Mouse (Mus musculus) liver, embryonic 11.5 days (tissue): ENCODE results near the gene Clybl. TPM values are rescaled to one million over a fixed set of nuclear protein-coding genes. Genes with fewer than 3 reads are reported as not detected.
A peak's percentile ranks its signal among the peaks of the same experiment; 100 is the strongest.

ENCODE experiments used
- ATAC-seq: fragments of 200-750 bp; cut with Nextera tagmentation; replicated peaks from 2 replicates; pipeline ENCODE4 v1.8.0; 2017; ENCODE audit warnings: moderate number of reproducible peaks, mild to moderate bottlenecking, moderate TSS enrichment, moderate library complexity; ENCODE audit not compliant: low FRiP score
- DNase-seq: peaks from one replicate; pipeline ENCODE4 v3.0.0-alpha.2; 2017; ENCODE audit warnings: low spot score
- H3K27ac ChIP-seq: fragments of 300-500 bp; sonication (generic); 2 replicates; pipeline ENCODE4 v1.5.1; 2014; ENCODE audit warnings: mild to moderate bottlenecking, low read depth, low read length, control low read depth
- H3K27me3 ChIP-seq: fragments of 300-500 bp; sonication (generic); replicated peaks from 2 replicates; pipeline ENCODE4 v1.6.1; 2014; ENCODE audit warnings: low read length, mixed read lengths; ENCODE audit not compliant: control insufficient read depth, insufficient read depth
- H3K36me3 ChIP-seq: fragments of 300-500 bp; sonication (generic); 2 replicates; pipeline ENCODE4 v1.6.1; 2014; ENCODE audit warnings: mild to moderate bottlenecking, low read length, moderate library complexity, mixed read lengths; ENCODE audit not compliant: control insufficient read depth, insufficient read depth
- H3K4me1 ChIP-seq: fragments of 300-500 bp; sonication (generic); replicated peaks from 2 replicates; pipeline ENCODE4 v1.6.1; 2014; ENCODE audit warnings: low read length, mixed read lengths; ENCODE audit not compliant: control insufficient read depth, insufficient read depth
- H3K4me2 ChIP-seq: fragments of 300-500 bp; sonication (generic); 2 replicates; pipeline ENCODE4 v1.6.1; 2014; ENCODE audit warnings: mild to moderate bottlenecking, control low read depth, moderate library complexity
- H3K4me3 ChIP-seq: fragments of 300-500 bp; sonication (generic); 2 replicates; pipeline ENCODE4 v1.5.1; 2014; ENCODE audit warnings: low read depth, low read length, control low read depth
- H3K9ac ChIP-seq: fragments of 300-500 bp; sonication (generic); 2 replicates; pipeline ENCODE4 v1.6.1; 2014; ENCODE audit warnings: low read depth, low read length, control low read depth
- H3K9me3 ChIP-seq: fragments of 300-500 bp; sonication (generic); 2 replicates; pipeline ENCODE4 v1.6.1; 2016; ENCODE audit warnings: low read length, inconsistent platforms, mixed read lengths; ENCODE audit not compliant: control insufficient read depth
- WGBS: fragments of 180-500 bp; shearing (Covaris S2); extraction: QIAGEN DNeasy Blood & Tissue Kit; methylation state at CpG from one replicate; pipeline ENCODE4 v1.1.7; 2014; 5-methylcytosine and 5-hydroxymethylcytosine counted together
- polyA plus RNA-seq: library from polyadenylated mRNA; unstranded; fragments of >200 nt; fragmentation: Nextera tagmentation; extraction: Ambion mirVana; gene quantifications from 2 replicates; pipeline ENCODE4 v1.2.1, GENCODE M21; 2014

Gene Clybl
- polyA plus RNA-seq, 1 experiment from 2014 or later, result 44.4 TPM

DNA sequence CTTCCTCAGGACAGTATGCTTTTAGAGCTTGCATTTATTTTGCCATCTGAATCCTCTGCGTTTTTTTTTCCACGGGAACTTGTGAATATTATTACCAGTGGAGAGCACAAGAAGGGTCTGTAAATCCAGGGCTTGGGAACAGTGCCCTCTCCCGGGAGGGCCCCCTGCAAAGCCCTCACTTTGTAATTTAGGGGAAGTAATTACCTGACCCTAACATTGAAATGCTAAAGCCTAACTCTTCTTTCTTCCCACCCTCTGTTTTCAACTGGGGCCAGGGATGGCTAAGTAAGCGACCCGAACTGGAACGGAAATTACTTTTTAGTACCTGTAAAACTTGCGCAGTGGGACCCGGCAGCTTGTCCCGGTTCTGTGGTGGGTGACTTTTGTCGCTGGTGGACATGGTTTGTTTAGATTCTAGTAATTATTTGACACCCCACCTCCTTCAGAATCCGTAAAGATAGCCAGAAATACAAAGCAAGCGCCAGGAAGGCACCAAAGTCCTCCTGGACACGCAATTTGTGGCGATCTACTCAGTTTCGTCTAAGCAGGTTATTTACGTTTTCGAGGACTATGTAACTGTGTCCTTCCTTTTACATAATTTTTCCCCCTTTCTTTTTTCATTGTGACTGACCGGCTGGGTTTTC, 224.5 kb downstream of the Clybl start:
- peaks cover 43% of the 10 kb centered on the region for H3K27me3 ChIP-seq
- peak overlapping the region; percentile 70 for H3K4me2 ChIP-seq
- H3K9ac ChIP-seq, result no peak overlapping the region
- H3K27ac ChIP-seq, result no peak overlapping the region
- peaks cover 3% of the 10 kb centered on the region; the same call in 1 of the 2 replicates for H3K4me1 ChIP-seq
- H3K36me3 ChIP-seq, result no peaks in the 10 kb centered on the region
- H3K4me3 ChIP-seq, result peak overlapping the region; percentile 35
- H3K9me3 ChIP-seq, result no peaks in the 10 kb centered on the region
- DNase-seq, result peak; percentile 33
- no peak for ATAC-seq
- WGBS, result 2% methylated on average over 18 of the region's 18 CpGs

DNA sequence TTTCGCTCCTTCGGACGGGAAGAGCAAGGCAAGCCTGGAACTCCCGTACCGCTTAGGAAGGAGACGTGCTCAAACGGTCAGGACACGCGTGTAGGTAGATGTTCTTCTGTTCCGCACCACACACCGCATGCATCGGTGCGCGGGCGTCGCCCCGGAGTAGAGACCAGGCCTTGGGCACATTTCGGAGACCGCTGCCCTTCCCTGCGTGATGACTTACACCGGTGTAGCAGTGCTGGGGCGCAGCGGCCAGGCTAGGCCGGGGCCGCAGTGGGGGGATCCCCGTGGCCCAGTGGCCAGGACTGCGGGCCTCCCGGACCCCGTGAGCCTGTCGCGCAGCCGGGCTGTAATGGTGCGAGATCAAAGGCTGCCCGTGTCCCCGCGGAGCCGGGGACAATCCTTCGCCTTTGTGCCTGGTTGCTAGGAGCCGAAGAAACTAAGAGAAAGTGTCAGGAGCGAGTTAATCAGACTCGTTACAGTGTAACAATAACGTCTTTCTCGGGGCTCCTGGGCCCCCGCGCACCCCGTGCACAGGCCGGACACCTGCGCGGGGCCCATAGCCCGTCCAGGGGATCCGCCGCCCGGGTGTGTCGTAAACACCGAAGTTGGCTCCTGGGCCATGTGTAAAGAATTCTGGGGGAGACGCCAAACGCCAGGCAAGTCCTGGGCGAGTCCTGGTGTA, 225.2 kb downstream of the Clybl start:
- H3K27ac ChIP-seq, result no peak overlapping the region
- ATAC-seq (0 out of 2 replicates have a peak, but pooled peaks have one; percentile 20), DNase-seq (peak; percentile 33)
- H3K4me3 ChIP-seq, result peak overlapping the region; percentile 35
- peaks cover 3% of the 10 kb centered on the region; the same call in 1 of the 2 replicates for H3K4me1 ChIP-seq
- H3K4me2 ChIP-seq, result peak overlapping the region; percentile 70
- H3K36me3 ChIP-seq, result no peaks in the 10 kb centered on the region
- H3K9ac ChIP-seq, result no peak overlapping the region
- WGBS, result 3% methylated on average over 58 of the region's 58 CpGs
- peaks cover 43% of the 10 kb centered on the region for H3K27me3 ChIP-seq
- no peaks in the 10 kb centered on the region for H3K9me3 ChIP-seq

DNA sequence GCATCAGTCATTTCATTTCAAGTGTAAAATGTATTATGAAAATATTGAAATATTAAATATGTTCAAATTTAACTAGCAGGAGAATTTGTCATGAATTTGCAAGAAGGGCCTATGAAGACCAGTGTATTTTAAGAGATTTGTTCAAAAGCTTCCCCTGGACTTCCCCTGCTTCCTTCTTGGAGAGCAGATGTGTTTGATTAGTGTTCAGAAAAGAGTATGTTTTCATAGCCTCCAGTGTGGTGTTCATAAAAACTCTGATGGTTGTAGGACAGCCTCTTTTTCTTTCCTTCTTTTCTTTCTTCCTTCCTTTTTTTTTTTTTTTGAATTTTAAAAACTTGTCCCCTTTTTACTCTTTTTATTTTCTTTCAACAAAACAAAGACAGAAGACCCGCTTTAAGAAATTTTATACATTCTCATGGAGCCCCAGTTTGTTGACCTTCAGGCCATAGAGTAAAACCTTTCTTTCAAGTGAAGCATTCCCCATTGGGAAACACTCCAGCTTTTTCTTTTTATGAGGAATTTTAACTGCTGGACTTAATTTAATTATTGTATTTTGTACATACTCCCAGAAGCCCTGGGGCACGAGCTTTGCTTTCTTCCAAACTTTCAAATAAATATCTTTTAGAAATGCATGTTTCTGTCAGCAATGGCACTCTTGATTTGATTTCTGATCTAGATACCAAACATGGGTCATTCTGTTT, 231.5 kb downstream of the Clybl start:
- H3K27ac ChIP-seq, result no peak overlapping the region
- DNase-seq, result no peak
- H3K4me3 ChIP-seq, result no peak overlapping the region
- H3K4me1 ChIP-seq, result no peaks in the 10 kb centered on the region
- no peaks in the 10 kb centered on the region for H3K9me3 ChIP-seq
- ATAC-seq, result no peak
- H3K27me3 ChIP-seq, result peaks cover 6% of the 10 kb centered on the region
- H3K36me3 ChIP-seq, result no peaks in the 10 kb centered on the region
- no peak overlapping the region for H3K4me2 ChIP-seq
- 66% methylated on average over 2 of the region's 2 CpGs for WGBS
- H3K9ac ChIP-seq, result no peak overlapping the region

DNA sequence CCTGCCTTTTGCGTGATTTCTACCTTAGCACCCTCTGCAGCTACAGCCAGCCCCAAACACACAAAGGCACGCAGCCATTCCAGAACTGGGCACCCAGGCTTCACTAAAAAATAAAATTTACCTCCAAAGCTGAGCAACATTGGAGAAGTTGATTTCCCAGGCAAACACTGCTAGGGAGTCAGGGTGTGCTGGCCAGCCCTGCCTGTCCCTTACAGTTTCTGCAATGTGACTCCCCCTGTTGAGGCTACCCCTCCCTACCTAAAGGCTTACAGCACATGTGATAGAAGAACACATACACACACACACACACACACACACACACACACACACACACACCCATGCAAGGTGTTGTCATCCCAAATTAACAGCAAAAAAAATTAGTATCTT, 232.0 kb downstream of the Clybl start:
- no peak overlapping the region for H3K9ac ChIP-seq
- WGBS, result 82% methylated on average over 2 of the region's 2 CpGs
- H3K9me3 ChIP-seq, result no peaks in the 10 kb centered on the region

DNA sequence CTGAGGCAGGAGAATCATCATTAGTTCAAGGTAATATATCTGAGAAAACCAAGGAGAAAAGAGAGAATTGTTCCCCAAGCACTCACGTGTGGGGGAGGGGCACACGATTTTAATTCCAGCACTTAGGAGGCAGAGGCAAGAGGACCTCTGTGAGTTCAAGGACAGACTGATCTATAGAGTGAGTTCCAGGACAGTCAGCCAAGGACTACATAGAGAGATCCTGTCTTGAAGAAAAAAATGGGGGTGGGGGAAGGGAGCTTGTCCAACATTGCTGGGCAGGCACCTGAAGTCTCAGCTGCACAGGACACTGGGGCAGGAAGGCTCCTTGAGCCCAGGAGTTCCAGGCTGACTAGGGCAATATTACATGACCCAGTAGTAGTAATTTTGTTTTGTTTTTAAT, 233.3 kb downstream of the Clybl start:
- H3K4me1 ChIP-seq, result no peaks in the 10 kb centered on the region
- H3K27me3 ChIP-seq, result no peaks in the 10 kb centered on the region; the same call in 1 of the 2 replicates
- ATAC-seq, result no peak
- no peak overlapping the region for H3K9ac ChIP-seq
- no peaks in the 10 kb centered on the region for H3K36me3 ChIP-seq
- no peaks in the 10 kb centered on the region for H3K9me3 ChIP-seq
- H3K27ac ChIP-seq, result no peak overlapping the region
- no peak for DNase-seq
- whole genome bisulfite sequencing, result 85% methylated on average over 2 of the region's 2 CpGs
- H3K4me3 ChIP-seq, result no peak overlapping the region
- H3K4me2 ChIP-seq, result no peak overlapping the region

More for the DNA sequence above, 232.0 kb downstream of the Clybl start:
- H3K36me3 ChIP-seq, result no peaks in the 10 kb centered on the region
- H3K4me3 ChIP-seq, result no peak overlapping the region
- H3K4me2 ChIP-seq, result no peak overlapping the region
- H3K4me1 ChIP-seq, result no peaks in the 10 kb centered on the region
- no peak overlapping the region for H3K27ac ChIP-seq
- DNase-seq (no peak), ATAC-seq (no peak)
- peaks cover 2% of the 10 kb centered on the region for H3K27me3 ChIP-seq

DNA sequence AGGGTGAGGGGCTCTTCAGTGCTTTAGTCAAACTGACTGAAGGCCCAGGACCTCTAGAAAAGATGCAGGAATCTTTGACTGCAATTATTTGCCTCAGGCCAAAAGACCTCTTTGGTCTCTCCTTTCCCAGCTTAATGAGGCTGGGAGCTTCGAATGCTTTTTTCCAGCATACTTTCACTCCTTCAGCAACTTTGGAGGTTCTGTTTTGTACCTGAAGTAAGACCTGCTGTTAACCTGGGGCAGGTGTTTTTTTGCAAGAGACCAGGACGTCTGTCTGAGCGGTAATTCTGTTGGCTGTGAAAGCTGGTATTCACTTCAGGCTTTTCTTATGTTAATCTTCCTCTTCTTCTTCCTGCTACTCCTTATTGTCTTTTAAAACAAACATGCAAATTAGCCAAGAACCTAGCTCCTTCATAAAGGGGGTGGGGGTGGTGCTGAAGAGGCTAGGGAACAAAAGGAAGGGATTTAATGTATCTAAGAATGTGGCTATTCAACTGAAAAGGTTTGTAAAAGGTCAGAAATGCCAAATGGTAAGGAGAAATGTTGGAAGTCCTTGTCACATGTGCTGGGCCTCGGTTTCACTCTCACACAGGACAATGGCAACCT, 234.8 kb downstream of the Clybl start:
- WGBS, result 34% methylated on average over 4 of the region's 4 CpGs
- Histone ChIP-seq H3K4me2 (no peak overlapping the region), H3K9ac (no peak overlapping the region), H3K36me3 (no peaks in the 10 kb centered on the region), H3K4me3 (no peak overlapping the region), H3K4me1 (no peaks in the 10 kb centered on the region), H3K27me3 (peaks cover 3% of the 10 kb centered on the region; the same call in 1 of the 2 replicates), H3K27ac (no peak overlapping the region), H3K9me3 (no peaks in the 10 kb centered on the region)
- DNase-seq (no peak), ATAC-seq (no peak)

DNA sequence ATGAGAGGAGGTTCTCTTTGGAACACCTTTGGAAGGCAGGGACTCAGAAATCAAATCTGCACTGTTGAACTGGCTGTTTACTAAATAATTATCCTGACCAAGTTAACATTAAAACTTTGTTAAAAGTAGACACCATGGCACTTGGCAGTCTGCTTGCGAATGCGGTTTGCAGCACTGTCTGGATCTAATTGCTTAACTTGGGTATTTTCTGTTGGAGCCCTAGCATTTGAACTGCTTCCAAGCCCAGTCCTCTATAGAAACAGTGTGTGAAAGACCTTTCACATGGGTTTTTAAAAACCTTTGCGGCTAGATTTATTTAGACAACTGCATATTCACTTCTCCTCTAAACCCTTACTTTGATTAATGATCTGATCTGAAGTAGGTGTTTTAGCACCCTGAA, 242.9 kb downstream of the Clybl start:
- Histone ChIP-seq H3K27me3 (peaks cover 3% of the 10 kb centered on the region; the same call in 1 of the 2 replicates), H3K27ac (no peak overlapping the region), H3K4me2 (no peak overlapping the region), H3K4me3 (no peak overlapping the region), H3K9ac (no peak overlapping the region), H3K4me1 (no peaks in the 10 kb centered on the region), H3K36me3 (no peaks in the 10 kb centered on the region), H3K9me3 (no peaks in the 10 kb centered on the region)
- 88% methylated on average over 3 of the region's 3 CpGs for WGBS
- no peak for ATAC-seq
- DNase-seq, result no peak

DNA sequence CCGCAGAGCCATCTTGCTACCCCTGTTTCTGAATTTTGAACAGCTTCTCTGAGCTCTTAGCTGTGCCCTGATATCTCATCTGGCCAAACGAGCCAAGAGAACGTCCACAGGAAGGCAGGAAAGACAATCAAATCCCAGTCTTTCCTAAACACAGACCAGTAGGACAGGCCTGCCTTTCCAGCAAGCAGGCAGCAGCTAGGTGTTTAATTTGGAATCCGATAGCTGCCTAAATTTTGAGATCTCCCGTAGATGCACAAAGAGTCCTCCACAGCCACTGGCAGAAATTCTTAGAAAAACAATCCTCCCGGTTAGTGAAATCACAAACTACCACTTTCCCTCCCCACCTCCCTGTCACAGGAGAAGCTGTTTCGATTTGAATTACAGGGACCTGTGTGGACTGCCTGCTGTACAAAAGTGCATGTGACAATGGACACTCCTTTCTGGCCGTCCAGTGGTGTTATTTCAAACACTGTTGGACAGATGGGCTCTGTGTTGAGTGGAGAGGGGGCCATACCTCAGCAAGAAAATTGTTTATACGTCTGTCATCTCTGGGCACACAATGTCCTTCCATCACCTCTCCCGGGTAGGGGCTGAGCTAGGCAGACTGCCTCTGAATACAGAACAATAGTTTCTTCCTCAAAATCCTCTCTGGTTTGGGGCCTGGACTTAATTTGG, 245.2 kb downstream of the Clybl start:
- ATAC-seq (no peak), DNase-seq (no peak)
- no peaks in the 10 kb centered on the region for H3K9me3 ChIP-seq
- no peak overlapping the region for H3K4me2 ChIP-seq
- no peak overlapping the region for H3K4me3 ChIP-seq
- H3K27ac ChIP-seq, result no peak overlapping the region
- no peaks in the 10 kb centered on the region for H3K4me1 ChIP-seq
- H3K36me3 ChIP-seq, result no peaks in the 10 kb centered on the region
- H3K27me3 ChIP-seq, result no peaks in the 10 kb centered on the region; the same call in 1 of the 2 replicates
- WGBS, result 66% methylated on average over 10 of the region's 10 CpGs
- H3K9ac ChIP-seq, result no peak overlapping the region
